Mouse (Mus musculus) cortical plate, adult 2 months (tissue): Measurements from ENCODE around the gene Copz2.

Experiments used
- CTCF ChIP-seq: fragments of 200-500 bp; IDR thresholded peaks from 2 replicates; pipeline ENCODE4 v1.5.1; 2011; ENCODE audit warnings: mild to moderate bottlenecking, control low read depth, low read length; ENCODE audit not compliant: insufficient read depth; ENCODE audit errors: extremely low read depth
- POLR2A ChIP-seq: fragments of 200-500 bp; IDR thresholded peaks from 2 replicates; pipeline ENCODE4 v1.6.1; 2011; ENCODE audit warnings: mild to moderate bottlenecking, low read length, control low read depth; ENCODE audit not compliant: insufficient read depth; ENCODE audit errors: extremely low read depth

GRCm38 (mm10) chr11:96879359-96879758, 29.7 kb downstream of the Copz2 start:
- TF ChIP-seq CTCF (no peak), POLR2A (no peak)
